Mouse (Mus musculus): ENCODE measurements at regions not wholly inside any gene's neighbourhood (a gene's known extent, or its start where the extent isn't known, plus 50 kb on each side); places are given as distances from the start of the nearest gene placed in this dataset.

GRCm38 (mm10) chr12:36748345-36748744 lies 360.0 kb upstream of the Meox2 start:
- Histone ChIP-seq H3K4me3 (no peak overlapping the region), H3K36me3 (ENCODE audit: control insufficient read depth, insufficient read depth, low read length) (no peaks in the 10 kb centered on the region), H3K79me2 (replicated peaks; ENCODE audit: control insufficient read depth, insufficient read depth, low read length) (no peaks in the 10 kb centered on the region), H3K27ac (no peak overlapping the region), H3K27me3 (ENCODE audit: control insufficient read depth, insufficient read depth, low read length) (no peaks in the 10 kb centered on the region), H3K9ac (ENCODE audit: low read depth, low read length) (no peak overlapping the region), H3K4me1 (ENCODE audit: control insufficient read depth, insufficient read depth, low read length) (no peaks in the 10 kb centered on the region)
- no peak for TF ChIP-seq CTCF (IDR thresholded peaks at IDR 0.05)
- DNase-seq, result no peak
- 46% methylated on average over 1 of the region's 1 CpGs for WGBS
- intact Hi-C loops (cut with DNase I), result no loop called here

GRCm38 (mm10) chr12:36765315-36766058 lies 342.9 kb upstream of the Meox2 start:
- no peak overlapping the region for H3K4me3 ChIP-seq
- H3K9ac ChIP-seq (ENCODE audit: low read depth, low read length), result no peak overlapping the region
- H3K79me2 ChIP-seq (replicated peaks; ENCODE audit: control insufficient read depth, insufficient read depth, low read length), result no peaks in the 10 kb centered on the region
- no peak overlapping the region for H3K27ac ChIP-seq
- H3K27me3 ChIP-seq (ENCODE audit: control insufficient read depth, insufficient read depth, low read length), result no peaks in the 10 kb centered on the region
- TF ChIP-seq POLR2A (IDR thresholded peaks at IDR 0.05; ENCODE audit: insufficient read depth, low read depth, low read length) (no peak), EP300 (IDR thresholded peaks at IDR 0.05; ENCODE audit: insufficient read depth, low read depth, low read length) (no peak)
- DNase-seq, result no peak
- H3K4me1 ChIP-seq (ENCODE audit: control insufficient read depth, insufficient read depth, low read length), result no peaks in the 10 kb centered on the region
- intact Hi-C loops (cut with DNase I), result no loop called here
- 60% methylated on average over 4 of the region's 4 CpGs for WGBS
- H3K36me3 ChIP-seq (ENCODE audit: control insufficient read depth, insufficient read depth, low read length), result no peaks in the 10 kb centered on the region

GRCm38 (mm10) chr12:36766167-36766566 lies 342.2 kb upstream of the Meox2 start:
- Histone ChIP-seq H3K27ac (no peak overlapping the region), H3K4me1 (ENCODE audit: control insufficient read depth, insufficient read depth, low read length) (no peaks in the 10 kb centered on the region), H3K36me3 (ENCODE audit: control insufficient read depth, insufficient read depth, low read length) (no peaks in the 10 kb centered on the region), H3K79me2 (replicated peaks; ENCODE audit: control insufficient read depth, insufficient read depth, low read length) (no peaks in the 10 kb centered on the region), H3K9ac (ENCODE audit: low read depth, low read length) (no peak overlapping the region), H3K4me3 (no peak overlapping the region), H3K27me3 (ENCODE audit: control insufficient read depth, insufficient read depth, low read length) (no peaks in the 10 kb centered on the region)
- intact Hi-C loops (cut with DNase I), result no loop called here
- no peak for TF ChIP-seq CTCF (IDR thresholded peaks at IDR 0.05)
- TF ChIP-seq EP300 (IDR thresholded peaks at IDR 0.05; ENCODE audit: insufficient read depth, low read depth, low read length), result no peak
- no peak for TF ChIP-seq POLR2A (IDR thresholded peaks at IDR 0.05; ENCODE audit: insufficient read depth, low read depth, low read length)
- no peak for DNase-seq
- WGBS, result 38% methylated on average over 1 of the region's 1 CpGs

- no peaks in the 10 kb centered on the region for H3K4me1 ChIP-seq (ENCODE audit: control insufficient read depth, insufficient read depth, low read length)
- H3K36me3 ChIP-seq (ENCODE audit: control insufficient read depth, insufficient read depth, low read length), result no peaks in the 10 kb centered on the region
- peak overlapping the region; percentile 56 for H3K27ac ChIP-seq
- WGBS, result 42% methylated on average over 7 of the region's 7 CpGs
- no peak overlapping the region for H3K9ac ChIP-seq (ENCODE audit: low read depth, low read length)
- no peak for TF ChIP-seq POLR2A (IDR thresholded peaks at IDR 0.05; ENCODE audit: insufficient read depth, low read depth, low read length)
- no peak for TF ChIP-seq EP300 (IDR thresholded peaks at IDR 0.05; ENCODE audit: insufficient read depth, low read depth, low read length)
- no peaks in the 10 kb centered on the region for H3K79me2 ChIP-seq (replicated peaks; ENCODE audit: control insufficient read depth, insufficient read depth, low read length)
- H3K4me3 ChIP-seq, result no peak overlapping the region
- peak in 1 of 2 experiments; percentile 35 for DNase-seq
- no peaks in the 10 kb centered on the region for H3K27me3 ChIP-seq (ENCODE audit: control insufficient read depth, insufficient read depth, low read length)
- intact Hi-C loops (cut with DNase I), result loop anchor here (5.0 kb wide), 3 partner anchors 58 to 237 kb away; no protein-coding TSS in a partner anchor
Observed at GRCm38 (mm10) chr12:36780761-36781160, 327.6 kb upstream of the Meox2 start.

- Histone ChIP-seq H3K4me3 (no peak overlapping the region), H3K79me2 (replicated peaks; ENCODE audit: control insufficient read depth, insufficient read depth, low read length) (no peaks in the 10 kb centered on the region), H3K4me1 (ENCODE audit: control insufficient read depth, insufficient read depth, low read length) (peaks cover 2% of the 10 kb centered on the region), H3K9ac (ENCODE audit: low read depth, low read length) (no peak overlapping the region), H3K36me3 (ENCODE audit: control insufficient read depth, insufficient read depth, low read length) (no peaks in the 10 kb centered on the region), H3K27ac (no peak overlapping the region), H3K27me3 (ENCODE audit: control insufficient read depth, insufficient read depth, low read length) (no peaks in the 10 kb centered on the region)
- 97% methylated on average over 2 of the region's 2 CpGs for WGBS
- DNase-seq, result no peak
- intact Hi-C loops (cut with DNase I), result no loop called here
- TF ChIP-seq EP300 (IDR thresholded peaks at IDR 0.05; ENCODE audit: insufficient read depth, low read depth, low read length), result no peak
- TF ChIP-seq POLR2A (IDR thresholded peaks at IDR 0.05; ENCODE audit: insufficient read depth, low read depth, low read length), result no peak
- TF ChIP-seq CTCF (IDR thresholded peaks at IDR 0.05), result no peak
Observed at GRCm38 (mm10) chr12:36790866-36791265, 317.5 kb upstream of the Meox2 start.

DNA sequence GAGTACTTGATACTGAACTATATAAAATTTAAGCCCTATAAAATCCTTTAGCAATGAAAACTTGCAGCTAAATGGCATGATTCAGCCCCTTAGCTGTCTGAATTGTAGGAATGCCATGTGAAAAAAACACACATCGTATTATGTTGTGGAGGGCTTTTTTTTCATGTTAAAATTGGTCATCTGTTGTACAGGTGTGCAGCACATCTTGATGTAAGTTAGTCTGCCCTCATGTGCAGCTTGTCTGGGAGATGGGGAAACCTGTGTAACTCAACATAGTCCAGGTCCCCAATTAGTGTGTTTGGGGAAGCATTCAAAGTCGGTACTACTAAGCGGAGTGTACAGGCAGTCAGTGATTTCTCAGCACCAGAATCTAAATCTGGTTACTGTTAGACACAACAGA lies 316.9 kb upstream of the Meox2 start:
- DNase-seq, result no peak
- H3K27me3 ChIP-seq (ENCODE audit: control insufficient read depth, insufficient read depth, low read length), result no peaks in the 10 kb centered on the region
- 86% methylated on average over 3 of the region's 3 CpGs for WGBS
- H3K27ac ChIP-seq, result no peak overlapping the region
- no peak for TF ChIP-seq POLR2A (IDR thresholded peaks at IDR 0.05; ENCODE audit: insufficient read depth, low read depth, low read length)
- no peak for TF ChIP-seq EP300 (IDR thresholded peaks at IDR 0.05; ENCODE audit: insufficient read depth, low read depth, low read length)
- TF ChIP-seq CTCF (IDR thresholded peaks at IDR 0.05), result no peak
- no peak overlapping the region for H3K9ac ChIP-seq (ENCODE audit: low read depth, low read length)
- no peaks in the 10 kb centered on the region for H3K79me2 ChIP-seq (replicated peaks; ENCODE audit: control insufficient read depth, insufficient read depth, low read length)
- no peak overlapping the region for H3K4me3 ChIP-seq
- peaks cover 2% of the 10 kb centered on the region for H3K4me1 ChIP-seq (ENCODE audit: control insufficient read depth, insufficient read depth, low read length)
- intact Hi-C loops (cut with DNase I), result no loop called here
- no peaks in the 10 kb centered on the region for H3K36me3 ChIP-seq (ENCODE audit: control insufficient read depth, insufficient read depth, low read length)

Data from heart, adult 2 months (tissue).